Mouse (Mus musculus) C2C12 (cell line): ENCODE data around the gene Stk11ip.

Experiments
- CEBPB ChIP-seq: IDR thresholded peaks from one replicate; pipeline ENCODE4 v1.6.1; 2011; ENCODE audit warnings: low read depth, mild to moderate bottlenecking, control low read depth, moderate library complexity
- CTCF ChIP-seq: IDR thresholded peaks from one replicate; pipeline ENCODE4 v1.5.1; 2011; ENCODE audit not compliant: control insufficient read depth, insufficient read depth, insufficient read length
- MAX ChIP-seq: IDR thresholded peaks from one replicate; pipeline ENCODE4 v1.6.1; 2011; ENCODE audit warnings: mild to moderate bottlenecking, control low read depth
- MYOD1 ChIP-seq: IDR thresholded peaks from one replicate; pipeline ENCODE4 v1.6.1; 2011; ENCODE audit warnings: low read depth; ENCODE audit not compliant: control insufficient read depth, insufficient read length
- MYOG ChIP-seq: IDR thresholded peaks from one replicate; pipeline ENCODE4 v1.6.1; 2011; ENCODE audit not compliant: control insufficient read depth, insufficient read length; ENCODE audit errors: extremely low read depth

- TF ChIP-seq CTCF: no peak
- TF ChIP-seq MYOG: no peak
- TF ChIP-seq CEBPB: no peak
- TF ChIP-seq MYOD1: no peak
- no peak for TF ChIP-seq MAX
Measured at GRCm38 (mm10) chr1:75548083-75548482, 26.8 kb downstream of the Stk11ip start.
